Mouse (Mus musculus): ENCODE data around the gene Tnfrsf11a.
"Not testable (repeated sequence)": the region's sequence is repeated elsewhere in the genome, so short reads cannot be mapped to it uniquely, and the experiment has no call there.

Tnfrsf11a gene

DNA sequence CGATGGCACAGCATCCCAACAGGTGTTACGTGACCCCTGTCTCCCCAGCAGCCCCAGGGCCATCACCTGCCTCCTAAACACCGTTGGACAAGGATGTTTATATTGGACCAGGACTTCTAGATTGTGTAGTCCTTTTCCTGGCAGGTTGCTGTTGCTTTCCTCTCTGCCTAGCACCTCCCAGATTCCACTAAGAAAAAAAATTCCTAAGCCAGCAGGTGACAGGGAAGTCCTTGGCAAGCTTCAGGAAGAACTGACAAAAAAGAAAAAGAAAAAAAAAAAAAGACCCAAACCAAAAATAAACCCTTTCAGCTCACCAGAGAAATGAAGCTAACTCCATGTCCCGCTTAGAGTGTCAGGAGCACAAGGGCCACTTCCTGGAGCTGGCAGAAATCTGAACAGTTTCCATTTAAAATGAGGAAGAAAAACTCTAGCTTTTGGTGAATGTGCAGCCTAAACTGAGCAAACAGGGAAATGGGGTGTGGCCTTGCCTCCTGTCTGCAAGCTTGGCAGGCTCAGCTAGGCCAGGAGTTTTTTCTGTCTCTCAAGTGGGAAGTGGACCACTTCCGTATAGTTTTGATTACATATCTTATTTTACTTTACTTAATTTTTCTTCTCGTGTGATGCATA, 6.3 kb downstream of the Tnfrsf11a start:
- DNase-seq: no peak

- no peak for DNase-seq
Measured at GRCm38 (mm10) chr1:105790103-105790502, 9.6 kb downstream of the Tnfrsf11a start.

DNA sequence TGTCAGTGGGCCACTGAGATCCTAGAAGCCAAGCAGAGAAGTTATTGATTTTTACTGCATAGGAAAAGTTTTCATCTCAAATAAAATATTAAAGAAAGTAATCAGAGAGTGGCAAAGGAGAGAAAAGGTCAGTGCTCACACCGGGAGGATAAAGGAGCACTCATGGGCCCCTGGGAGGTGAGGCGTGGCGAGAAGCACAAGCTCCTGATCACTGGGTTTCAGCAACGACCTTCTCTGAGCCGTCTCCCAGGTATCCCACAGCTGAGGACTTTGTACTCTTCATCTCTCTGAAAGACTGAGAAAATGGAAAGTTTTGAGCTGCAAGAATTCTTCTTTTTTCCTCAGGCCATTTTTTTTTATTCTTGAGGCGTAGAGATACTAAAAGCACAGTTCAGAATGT, 14.2 kb downstream of the Tnfrsf11a start:
- no peak for DNase-seq

DNA sequence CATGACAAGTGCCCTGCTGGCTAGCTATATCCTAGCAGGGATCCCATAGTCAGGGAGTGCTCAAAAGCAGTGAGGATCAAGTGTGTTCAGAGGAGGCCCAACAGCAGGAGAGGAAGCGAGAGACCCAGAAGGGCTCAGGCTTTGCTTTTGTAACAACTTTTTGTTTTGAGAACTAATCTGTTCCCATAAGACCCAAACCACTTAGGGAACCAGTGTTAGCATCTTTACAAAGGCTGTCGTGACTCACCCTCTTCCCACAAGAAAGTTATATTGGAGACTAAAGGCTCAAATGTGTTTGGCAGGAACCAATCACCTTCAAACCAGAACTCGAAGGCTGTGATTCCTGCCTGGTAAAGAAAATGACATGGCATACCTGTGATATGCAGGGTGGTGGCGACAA, 15.2 kb downstream of the Tnfrsf11a start:
- DNase-seq: no peak

- DNase-seq: no peak
Measured at GRCm38 (mm10) chr1:105800570-105800969, 20.1 kb downstream of the Tnfrsf11a start.

- DNase-seq: no peak
Measured at GRCm38 (mm10) chr1:105801252-105801651, 20.7 kb downstream of the Tnfrsf11a start.

DNA sequence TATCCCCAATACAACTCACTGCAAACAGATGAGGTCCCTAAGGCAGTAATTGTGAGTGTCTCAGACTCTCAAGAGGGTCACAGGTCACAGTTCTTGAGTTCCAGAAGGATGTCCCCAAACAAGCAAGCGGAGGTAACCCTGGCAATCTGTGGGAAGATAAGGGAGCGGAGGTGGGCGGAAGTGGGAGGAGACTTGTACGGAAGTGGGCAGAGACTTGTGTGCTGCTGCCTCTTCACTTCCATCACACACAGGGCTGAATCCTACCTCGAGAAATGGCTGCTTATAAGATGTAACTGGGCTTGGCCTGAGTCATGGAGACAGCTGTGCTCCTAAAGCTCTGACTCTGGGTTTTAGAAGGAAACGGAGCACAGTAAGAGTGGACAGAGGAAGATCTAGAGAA, 22.4 kb downstream of the Tnfrsf11a start:
- no peak for DNase-seq

GRCm38 (mm10) chr1:105804285-105804684, 23.8 kb downstream of the Tnfrsf11a start:
- DNase-seq: no peak

DNA sequence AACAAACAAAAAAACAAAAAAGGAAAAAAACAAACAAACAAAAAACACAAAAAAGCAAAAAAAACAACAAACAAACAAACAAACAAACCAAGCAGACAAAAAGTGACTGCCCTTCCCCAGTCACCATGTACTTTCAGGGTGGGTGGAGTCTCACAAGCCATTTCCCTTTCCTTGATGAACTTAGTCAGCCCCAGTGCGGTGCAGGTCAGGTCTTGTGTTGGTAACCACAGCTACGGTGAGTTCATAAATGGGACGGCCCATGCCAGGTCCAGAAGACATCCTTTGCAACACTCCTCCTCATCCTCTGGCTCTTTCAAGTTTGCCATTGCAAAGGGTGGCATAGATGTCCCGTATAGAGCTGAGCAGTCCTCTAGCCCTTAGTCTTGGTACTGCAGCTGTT, 25.0 kb downstream of the Tnfrsf11a start:
- no peak for DNase-seq

GRCm38 (mm10) chr1:105807028-105807722, 26.7 kb downstream of the Tnfrsf11a start:
- no peak for DNase-seq

- DNase-seq: not testable (repeated sequence)
Measured at GRCm38 (mm10) chr1:105812027-105812426, 31.5 kb downstream of the Tnfrsf11a start.

DNA sequence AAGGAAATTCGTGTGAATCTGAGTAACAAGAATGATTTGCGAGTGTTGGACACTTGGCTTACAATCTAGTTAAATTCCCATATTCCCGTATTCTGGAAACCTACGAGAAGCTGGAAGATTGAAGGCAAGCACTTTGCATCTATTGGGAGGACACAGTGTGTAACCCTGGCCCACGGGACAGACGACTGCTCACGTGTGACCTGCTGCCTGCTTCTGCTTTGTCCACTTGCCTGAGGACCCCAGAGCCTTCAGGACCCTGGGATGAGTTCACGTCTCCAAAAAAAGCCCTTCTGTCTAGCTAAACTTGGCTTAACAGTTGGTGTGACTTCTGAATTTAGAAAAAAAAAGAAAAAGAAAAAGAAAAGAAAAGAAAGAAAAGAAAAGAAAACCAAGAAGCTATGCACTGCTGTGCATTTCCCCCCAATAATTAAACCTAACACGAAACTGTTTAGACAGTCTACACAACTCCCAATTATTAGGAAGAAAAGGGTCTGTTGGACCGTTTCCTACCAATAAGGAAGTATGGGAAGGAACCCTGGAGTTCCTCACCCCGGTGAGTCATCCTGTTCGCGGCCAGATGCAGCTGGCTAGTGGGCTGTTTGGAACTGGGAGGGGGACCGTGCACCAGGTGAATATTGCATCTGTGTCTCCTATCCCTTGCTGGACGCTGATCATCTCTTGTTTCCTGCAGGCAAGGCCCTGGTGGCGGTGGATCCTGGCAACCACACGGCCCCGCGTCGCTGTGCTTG, 32.6 kb downstream of the Tnfrsf11a start:
- no peak for DNase-seq

DNA sequence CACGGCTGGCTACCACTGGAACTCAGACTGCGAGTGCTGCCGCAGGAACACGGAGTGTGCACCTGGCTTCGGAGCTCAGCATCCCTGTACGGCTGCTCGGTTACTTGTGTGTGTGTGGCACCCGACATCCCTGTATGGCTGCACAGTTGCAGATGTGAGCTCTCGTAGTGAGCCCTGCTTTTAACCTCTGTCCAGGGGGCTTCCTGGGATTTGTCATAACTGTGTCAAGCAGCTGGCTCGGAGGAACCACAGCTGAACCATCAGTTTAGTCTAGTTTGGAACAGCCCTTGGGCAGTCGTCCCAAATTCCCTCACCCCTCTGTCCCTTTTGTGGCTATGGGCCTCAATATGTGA, 33.2 kb downstream of the Tnfrsf11a start:
- no peak for DNase-seq

GRCm38 (mm10) chr1:105814402-105815270, 34.1 kb downstream of the Tnfrsf11a start:
- DNase-seq: no peak

DNA sequence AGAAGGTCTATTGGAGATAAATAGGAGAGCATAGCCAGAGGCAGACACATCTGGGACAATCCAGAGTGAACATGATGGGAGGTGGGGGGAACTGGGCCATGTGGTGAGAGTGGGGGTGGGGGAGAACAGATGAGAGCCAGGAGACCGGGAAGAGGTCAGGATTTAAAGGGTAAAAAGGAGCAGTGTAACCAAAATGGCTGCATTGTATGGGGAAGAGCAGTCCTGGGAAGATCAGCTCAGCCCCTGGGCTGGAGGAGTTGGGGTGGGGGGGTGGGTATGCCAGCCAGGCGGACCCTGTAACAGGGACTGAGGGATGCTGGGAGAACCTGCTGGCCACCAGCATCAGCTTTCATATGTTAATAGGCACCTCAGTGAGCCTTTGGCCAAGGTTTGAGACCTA, 34.8 kb downstream of the Tnfrsf11a start:
- no peak for DNase-seq

DNA sequence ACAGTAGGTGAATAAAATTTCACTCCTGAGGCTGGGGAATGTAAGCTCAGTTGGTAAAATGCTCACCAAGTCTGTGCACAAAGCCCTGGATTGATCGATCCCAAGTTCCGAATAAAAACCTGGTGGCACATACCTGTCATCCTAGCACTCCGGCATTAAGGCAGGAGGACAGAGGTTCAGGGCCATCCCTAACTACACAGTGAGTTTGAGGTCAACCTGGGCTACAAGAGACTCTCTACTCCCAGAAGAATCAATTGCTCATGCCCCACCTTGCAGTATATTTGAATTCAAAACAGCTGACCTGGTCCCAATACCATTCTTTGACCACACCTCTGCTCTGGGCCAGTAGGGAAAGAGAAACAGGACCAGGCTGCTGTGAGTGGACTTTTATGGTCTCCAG, 35.2 kb downstream of the Tnfrsf11a start:
- no peak for DNase-seq

- no peak for DNase-seq
Measured at GRCm38 (mm10) chr1:105819031-105819430, 38.5 kb downstream of the Tnfrsf11a start.

GRCm38 (mm10) chr1:105819740-105820139, 39.2 kb downstream of the Tnfrsf11a start:
- DNase-seq: no peak

DNA sequence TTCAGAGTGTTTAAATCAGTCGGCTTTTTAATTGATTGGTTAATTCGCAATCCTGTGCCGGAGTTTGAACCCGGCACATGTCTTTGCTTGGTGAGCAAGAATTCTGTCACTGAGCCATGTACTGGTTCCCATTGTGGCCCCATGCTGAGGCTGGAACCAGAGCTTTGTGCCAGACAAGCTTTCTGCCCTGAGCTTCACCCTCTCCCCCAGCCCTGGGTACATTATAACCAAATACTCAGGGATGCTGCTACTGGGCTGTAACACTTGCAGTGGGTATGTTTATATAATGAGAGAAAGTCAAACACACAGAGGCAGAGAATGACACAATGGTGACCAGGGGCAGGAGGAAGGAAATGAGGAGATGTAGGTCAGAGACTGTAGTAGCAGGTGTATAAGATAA, 43.8 kb downstream of the Tnfrsf11a start:
- DNase-seq: no peak

DNA sequence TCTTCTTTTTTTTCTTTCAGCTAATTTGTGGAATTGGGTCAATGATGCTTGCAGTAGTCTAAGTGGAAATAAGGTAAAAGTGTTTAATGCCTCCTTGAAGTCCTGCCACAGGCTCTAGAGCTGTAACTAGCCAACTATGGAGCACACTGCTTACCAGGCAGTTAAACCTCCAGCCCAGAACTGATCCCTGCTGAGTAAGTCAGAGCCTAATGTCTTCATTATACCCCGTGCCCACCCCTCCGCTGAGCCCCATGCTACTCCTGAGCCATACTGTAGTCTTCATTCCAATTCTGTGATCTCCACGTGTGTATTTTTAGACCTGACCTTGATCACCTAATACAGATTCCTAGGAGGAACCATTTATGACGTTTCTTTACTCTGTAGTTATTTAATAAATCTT, 44.5 kb downstream of the Tnfrsf11a start:
- no peak for DNase-seq

DNA sequence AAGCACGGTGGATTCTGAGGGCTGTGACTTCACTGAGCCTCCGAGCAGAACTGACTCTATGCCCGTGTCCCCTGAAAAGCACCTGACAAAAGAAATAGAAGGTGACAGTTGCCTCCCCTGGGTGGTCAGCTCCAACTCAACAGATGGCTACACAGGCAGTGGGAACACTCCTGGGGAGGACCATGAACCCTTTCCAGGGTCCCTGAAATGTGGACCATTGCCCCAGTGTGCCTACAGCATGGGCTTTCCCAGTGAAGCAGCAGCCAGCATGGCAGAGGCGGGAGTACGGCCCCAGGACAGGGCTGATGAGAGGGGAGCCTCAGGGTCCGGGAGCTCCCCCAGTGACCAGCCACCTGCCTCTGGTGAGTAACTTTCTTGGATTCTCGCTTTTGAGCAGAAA, 46.9 kb downstream of the Tnfrsf11a start:
- DNase-seq: no peak

DNA sequence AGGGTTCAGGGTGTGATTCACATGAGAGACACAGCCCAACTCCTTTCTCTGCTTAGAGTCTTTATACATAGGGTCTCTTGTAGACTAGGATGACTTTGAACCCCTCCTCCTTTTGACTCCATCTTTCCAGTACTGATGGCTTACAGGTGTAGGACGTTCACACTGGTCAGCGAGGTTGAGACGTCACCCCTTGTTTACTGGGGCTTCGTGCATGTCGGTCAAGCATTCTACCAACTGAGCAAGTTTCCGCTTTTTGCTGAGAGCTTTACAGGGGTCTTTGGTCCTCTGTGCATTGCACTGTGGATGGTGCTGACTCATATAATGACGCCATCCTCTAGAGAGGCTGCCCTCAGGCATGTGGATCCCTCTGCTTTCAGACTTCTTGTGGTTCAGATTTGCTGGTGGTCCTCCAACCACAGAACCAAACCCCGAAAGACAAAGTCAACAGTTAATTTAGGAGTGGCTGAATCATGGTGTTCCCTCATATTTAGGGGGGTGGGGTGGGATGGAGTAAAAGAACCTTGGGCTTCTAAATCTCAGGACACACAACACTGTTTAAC, 47.3 kb downstream of the Tnfrsf11a start:
- no peak for DNase-seq

- DNase-seq: no peak
Measured at GRCm38 (mm10) chr1:105829171-105829570, 48.7 kb downstream of the Tnfrsf11a start.

All from cerebellum, postnatal 36 days (tissue).